In the genomic region with DNA sequence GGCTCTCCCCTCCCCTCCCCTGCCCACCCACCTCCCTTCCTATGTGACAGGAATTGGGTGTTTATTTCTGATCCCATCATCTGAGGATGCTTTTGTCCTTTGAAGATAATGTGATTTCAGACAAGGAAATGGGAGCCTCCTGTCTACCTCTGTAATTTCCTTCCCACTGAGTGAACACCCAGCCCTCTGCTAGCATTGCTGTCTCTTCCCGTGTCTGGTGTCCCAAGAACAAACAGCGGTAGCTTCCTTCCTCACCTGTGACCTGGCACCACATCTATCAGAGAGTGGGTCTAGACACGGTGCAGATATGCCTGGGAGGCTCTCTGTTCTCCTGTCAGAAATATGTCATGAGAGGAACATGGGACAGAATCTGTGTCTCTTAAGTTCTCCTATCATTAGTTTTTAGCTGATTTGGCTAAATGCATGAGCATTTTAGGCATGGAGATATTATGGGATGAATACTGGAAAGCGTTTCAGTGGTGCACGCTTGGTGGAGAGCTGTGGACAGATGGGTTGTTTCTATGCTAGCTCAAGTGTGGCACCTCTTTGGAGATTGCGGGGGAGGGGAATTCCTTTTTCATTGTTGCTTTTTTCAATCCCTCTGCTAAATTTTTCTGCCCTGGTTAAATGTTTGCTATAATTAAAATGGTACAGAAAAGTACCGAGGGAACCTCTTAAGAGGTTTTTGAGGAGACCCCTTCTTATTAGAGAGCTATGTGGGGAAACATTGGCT, we compare ENCODE assay signal across 13 mouse cellular contexts.
DNase-seq lines count a peak whose midpoint lies in the region; ATAC-seq and TF ChIP-seq lines count a peak whose summit lies in the region.
"Had no signal": no experiment of that assay in that cellular context is flagged by ENCODE, and none has a peak within 500 bp of the region (broad histone marks: within the 10 kb centered on the region; RNA-seq: fewer than 3 reads in every experiment).

No protein-coding gene starts in this region.

- TF ChIP-seq CTCF in lung, postnatal 0 days (IDR thresholded peaks at IDR 0.05): no peak

- no peak overlapping the region for H3K4me3 ChIP-seq in lung, postnatal 0 days (ENCODE audit: low read depth, low read length)
- H3K4me3 ChIP-seq in hindbrain, embryonic 12.5 days: no peak overlapping the region
- H3K4me3 ChIP-seq in intestine, embryonic 15.5 days (replicated peaks): no peak overlapping the region
- H3K4me3 ChIP-seq: embryonic facial prominence, embryonic 15.5 days; heart, embryonic 15.5 days had no signal

- no peak for DNase-seq in frontal cortex, postnatal 10 days (ENCODE audit: low spot score in 2 of 2)
- DNase-seq in layer of hippocampus, adult 11-12 months (ENCODE audit: low spot score): peak; percentile 20
- no peak for DNase-seq in layer of hippocampus, postnatal 36 days
- DNase-seq in adrenal gland, postnatal 14 days: peak; percentile 21
- peak; percentile 35 for DNase-seq in lung, postnatal 0 days (ENCODE audit: low spot score)
- DNase-seq: cerebellum, adult 9-10 months; thymus, adult 18-20 months had no signal

- H3K36me3 ChIP-seq in lung, postnatal 0 days (ENCODE audit: insufficient read depth, low read length): no peaks in the 10 kb centered on the region
- no peaks in the 10 kb centered on the region for H3K36me3 ChIP-seq in hindbrain, embryonic 12.5 days
- no peaks in the 10 kb centered on the region for H3K36me3 ChIP-seq in intestine, embryonic 15.5 days
- H3K36me3 ChIP-seq: embryonic facial prominence, embryonic 15.5 days; heart, embryonic 15.5 days had no signal

- peak; percentile 83 for ATAC-seq in frontal cortex, adult (ENCODE audit: low TSS enrichment)
- ATAC-seq in lung, postnatal 0 days: peak; percentile 87
- no peak for ATAC-seq in hindbrain, embryonic 12.5 days (ENCODE audit: low FRiP score)
- no peak for ATAC-seq in intestine, embryonic 15.5 days

- H3K9me3 ChIP-seq in lung, postnatal 0 days (ENCODE audit: low read length): no peaks in the 10 kb centered on the region
- no peaks in the 10 kb centered on the region for H3K9me3 ChIP-seq in hindbrain, embryonic 12.5 days (replicated peaks)
- H3K9me3 ChIP-seq in intestine, embryonic 15.5 days: no peaks in the 10 kb centered on the region
- H3K9me3 ChIP-seq: embryonic facial prominence, embryonic 15.5 days; heart, embryonic 15.5 days had no signal

- WGBS in lung, postnatal 0 days: 60% methylated on average over 7 of the region's 7 CpGs
- WGBS in hindbrain, embryonic 12.5 days: 95% methylated on average over 7 of the region's 7 CpGs
- 77% methylated on average over 7 of the region's 7 CpGs for WGBS in intestine, embryonic 15.5 days

- no peak overlapping the region for H3K4me2 ChIP-seq in lung, postnatal 0 days (replicated peaks; ENCODE audit: low read depth, low read length)
- no peak overlapping the region for H3K4me2 ChIP-seq in hindbrain, embryonic 12.5 days (replicated peaks)
- no peak overlapping the region for H3K4me2 ChIP-seq in intestine, embryonic 15.5 days (replicated peaks)
- H3K4me2 ChIP-seq: embryonic facial prominence, embryonic 15.5 days; heart, embryonic 15.5 days had no signal

- TF ChIP-seq EP300 in lung, postnatal 0 days (IDR thresholded peaks at IDR 0.05): peak; percentile 96

- H3K9ac ChIP-seq in lung, postnatal 0 days (replicated peaks; ENCODE audit: low read depth): no peak overlapping the region
- H3K9ac ChIP-seq in hindbrain, embryonic 12.5 days: no peak overlapping the region
- no peak overlapping the region for H3K9ac ChIP-seq in intestine, embryonic 15.5 days
- H3K9ac ChIP-seq: embryonic facial prominence, embryonic 15.5 days; heart, embryonic 15.5 days had no signal

- no peaks in the 10 kb centered on the region; the same call in 1 of the 2 replicates for H3K4me1 ChIP-seq in lung, postnatal 0 days (ENCODE audit: insufficient read depth, low read depth, low read length)
- H3K4me1 ChIP-seq in hindbrain, embryonic 12.5 days: no peaks in the 10 kb centered on the region
- no peaks in the 10 kb centered on the region for H3K4me1 ChIP-seq in intestine, embryonic 15.5 days (replicated peaks)
- H3K4me1 ChIP-seq: embryonic facial prominence, embryonic 15.5 days had no signal

- no peak overlapping the region for H3K27ac ChIP-seq in lung, postnatal 0 days (ENCODE audit: low read length)
- H3K27ac ChIP-seq in hindbrain, embryonic 12.5 days: no peak overlapping the region
- no peak overlapping the region for H3K27ac ChIP-seq in intestine, embryonic 15.5 days
- H3K27ac ChIP-seq: embryonic facial prominence, embryonic 15.5 days; heart, embryonic 15.5 days; macrophage had no signal

- H3K27me3 ChIP-seq in lung, postnatal 0 days (replicated peaks; ENCODE audit: insufficient read depth, low read length): no peaks in the 10 kb centered on the region
- H3K27me3 ChIP-seq in hindbrain, embryonic 12.5 days: no peaks in the 10 kb centered on the region
- no peaks in the 10 kb centered on the region for H3K27me3 ChIP-seq in intestine, embryonic 15.5 days (replicated peaks)
- H3K27me3 ChIP-seq: embryonic facial prominence, embryonic 15.5 days; heart, embryonic 15.5 days had no signal

Comparison
In these comparisons a context has a peak if more than half of its experiments do, and no peak if none do; other contexts are left out.
1. DNase-seq: peak in layer of hippocampus, adult 11-12 months (single experiment), adrenal gland, postnatal 14 days (single experiment) and lung, postnatal 0 days (single experiment); none in frontal cortex, postnatal 10 days (0 of 2) and layer of hippocampus, postnatal 36 days (0 of 2).
2. ATAC-seq: peak in frontal cortex, adult (single experiment) and lung, postnatal 0 days (single experiment); none in hindbrain, embryonic 12.5 days (single experiment) and intestine, embryonic 15.5 days (single experiment).